Mouse (Mus musculus) embryo, embryonic 9.5 days (tissue): Measurements from ENCODE around the gene Pvr.

Source experiments
- DNase-seq: peaks from one replicate; pipeline ENCODE4 v3.0.0-alpha.2; 2017; ENCODE audit errors: extremely low spot score

Gene Pvr

GRCm38 (mm10) chr7:19920506-19921261 is at the start of gene Pvr:
Gene Pvr, minus strand, starts transcription at chr7:19921160.
- peak; percentile 80 for DNase-seq

DNA sequence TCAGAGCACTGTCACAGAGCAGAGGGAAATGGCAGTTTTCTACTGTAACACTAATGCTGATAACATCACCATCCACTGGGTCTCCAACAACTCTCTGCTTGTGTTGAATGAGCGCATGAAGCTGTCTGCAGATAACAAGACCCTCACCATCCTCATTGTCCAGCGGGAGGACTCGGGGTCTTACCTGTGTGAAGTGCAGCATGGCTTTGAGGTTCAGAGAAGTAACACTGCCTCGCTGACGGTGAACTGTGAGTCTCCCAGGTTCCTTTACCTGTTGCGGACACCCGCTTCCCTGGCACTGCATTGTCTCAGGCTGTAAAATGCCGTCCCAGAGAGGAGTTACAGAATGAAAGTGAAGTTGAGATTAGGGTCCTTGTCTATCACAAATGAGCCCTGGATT is 49.2 kb upstream of the Pvr start:
- no peak for DNase-seq

DNA sequence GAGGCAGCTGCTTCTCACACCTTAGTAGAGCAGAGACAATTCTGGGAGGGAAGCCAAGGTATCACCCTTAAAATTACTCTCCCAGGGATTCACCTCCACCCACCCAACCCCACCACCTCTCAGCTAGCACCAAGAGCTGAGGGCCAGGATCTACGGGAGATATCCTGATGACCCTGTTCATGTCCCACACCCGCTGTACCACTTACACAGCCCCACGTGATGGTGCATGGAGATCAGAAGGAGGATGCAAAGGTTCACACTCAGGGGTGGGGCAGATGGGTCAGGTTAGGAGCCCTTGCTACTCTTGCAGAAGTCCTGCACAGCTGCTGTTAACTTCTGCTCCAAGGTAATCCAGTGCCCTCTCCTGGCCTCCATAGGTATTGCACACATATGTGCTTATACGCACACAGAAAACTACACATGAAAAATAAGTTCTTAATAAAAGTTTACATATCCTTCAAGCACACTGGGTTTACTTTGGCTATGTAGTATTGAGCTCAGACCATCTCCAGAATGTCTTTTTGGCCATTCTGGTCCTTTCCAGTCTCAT is 48.7 kb upstream of the Pvr start:
- no peak for DNase-seq

DNA sequence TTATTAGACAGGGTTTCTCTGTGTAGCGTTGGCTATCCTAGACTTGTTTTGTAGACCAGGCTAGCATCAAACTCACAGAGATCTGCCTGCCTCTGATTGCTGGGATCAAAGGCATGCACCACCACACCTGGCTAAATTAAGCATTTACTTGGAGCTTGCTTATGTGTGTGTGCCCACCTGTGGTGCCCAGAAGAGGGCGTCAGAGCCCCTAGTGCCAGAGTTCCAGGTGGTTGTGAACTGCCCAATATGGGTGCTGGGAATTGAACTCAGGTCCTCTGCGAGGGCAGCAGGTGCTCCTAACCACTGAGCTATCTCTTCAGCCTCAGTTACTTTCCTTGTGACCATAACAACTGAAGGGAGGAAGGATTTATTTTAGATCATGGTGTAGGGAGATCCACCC is 48.1 kb upstream of the Pvr start:
- no peak for DNase-seq

- no peak for DNase-seq
These were observed 44.1 kb upstream of the Pvr start, which contains the start of gene Ceacam20 for GRCm38 (mm10) chr7:19964985-19965579. Gene Ceacam20, plus strand, starts transcription at chr7:19965412.

DNA sequence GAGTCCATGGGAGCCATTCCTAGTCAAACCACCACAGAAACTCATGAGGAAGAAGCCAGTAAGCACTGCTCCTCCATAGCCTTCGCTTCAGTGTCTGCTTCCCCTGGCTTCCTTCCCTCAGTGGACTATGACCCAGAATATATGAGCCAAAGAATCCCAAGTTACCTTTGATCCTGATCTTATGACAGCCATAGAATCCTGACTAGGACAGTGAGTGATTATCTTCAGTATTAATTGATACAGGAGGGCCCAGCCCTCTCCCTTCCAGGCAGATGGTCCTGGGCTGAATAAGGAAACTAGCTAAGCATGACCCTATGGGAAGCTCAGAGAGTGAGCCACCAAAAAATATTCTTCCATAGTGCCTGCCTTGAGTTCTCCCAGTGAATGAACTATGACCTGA is 41.5 kb upstream of the Pvr start:
- no peak for DNase-seq

DNA sequence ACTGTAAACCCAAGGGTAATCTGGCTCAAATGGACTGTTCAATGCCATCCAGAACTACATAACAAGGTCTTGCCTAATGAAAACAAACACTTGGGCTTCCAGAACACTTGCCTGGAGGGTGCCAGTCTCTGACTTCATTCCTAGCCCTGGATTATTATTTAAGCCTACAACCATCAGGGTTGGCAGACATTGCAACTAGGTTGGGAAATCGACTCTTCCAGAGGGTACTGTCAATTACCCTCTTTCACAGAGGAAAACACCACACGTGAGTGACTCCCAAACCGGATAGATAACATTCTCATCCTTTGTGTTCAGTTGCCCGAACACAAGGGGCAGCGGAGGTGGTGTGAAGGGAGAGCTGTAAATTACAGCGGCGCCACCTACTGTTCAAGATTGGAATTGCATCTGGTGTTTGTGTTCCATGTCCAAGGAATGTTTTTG is 35.4 kb upstream of the Pvr start:
- DNase-seq = peak; percentile 80

DNA sequence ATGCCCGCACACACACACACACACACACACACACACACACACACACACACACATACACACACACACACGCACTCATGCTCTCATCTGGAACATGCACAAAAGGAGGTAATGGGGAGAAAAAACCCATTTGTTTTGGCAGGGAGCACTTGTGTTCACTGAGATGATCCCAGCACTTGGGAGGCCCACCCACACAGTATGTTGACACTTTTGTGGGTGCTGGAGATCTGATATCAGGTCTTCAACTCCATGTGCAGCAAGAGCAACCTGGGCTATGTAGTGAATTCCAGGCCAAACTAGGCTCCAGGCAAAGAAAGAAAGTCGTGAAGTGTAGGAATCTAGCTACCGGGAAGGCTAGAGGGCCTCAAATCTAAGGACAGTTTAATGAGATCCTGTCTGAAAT is 34.9 kb upstream of the Pvr start:
- no peak for DNase-seq

- peak; percentile 42 for DNase-seq
These were observed 32.1 kb upstream of the Pvr start for GRCm38 (mm10) chr7:19953054-19953453.

- peak; percentile 31 for DNase-seq
These were observed 31.5 kb upstream of the Pvr start for GRCm38 (mm10) chr7:19952320-19952986.

DNA sequence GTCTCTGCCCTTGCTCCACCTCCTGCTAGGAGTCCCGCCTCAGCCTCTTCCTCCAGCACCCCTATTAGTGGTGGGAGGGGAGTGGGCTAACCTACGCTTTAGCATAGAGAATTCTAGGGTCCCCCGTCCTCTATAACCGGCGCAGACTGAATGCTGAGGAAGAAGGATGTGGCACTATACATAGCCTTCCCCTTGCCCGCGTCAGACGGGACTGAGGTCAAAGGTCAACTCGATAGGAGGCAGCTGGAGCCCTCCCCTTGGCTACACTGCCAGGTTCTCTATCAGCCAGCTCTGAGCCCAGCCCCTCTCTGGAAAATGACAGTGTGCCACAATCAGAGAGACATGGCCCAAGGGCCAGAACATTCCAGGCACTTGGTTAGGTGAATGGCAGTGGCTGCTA is 29.6 kb upstream of the Pvr start, which contains the start of gene Igsf23:
Igsf23 (minus strand) TSS at position 168 of the 400 bp plus-strand sequence.
- DNase-seq = no peak

DNA sequence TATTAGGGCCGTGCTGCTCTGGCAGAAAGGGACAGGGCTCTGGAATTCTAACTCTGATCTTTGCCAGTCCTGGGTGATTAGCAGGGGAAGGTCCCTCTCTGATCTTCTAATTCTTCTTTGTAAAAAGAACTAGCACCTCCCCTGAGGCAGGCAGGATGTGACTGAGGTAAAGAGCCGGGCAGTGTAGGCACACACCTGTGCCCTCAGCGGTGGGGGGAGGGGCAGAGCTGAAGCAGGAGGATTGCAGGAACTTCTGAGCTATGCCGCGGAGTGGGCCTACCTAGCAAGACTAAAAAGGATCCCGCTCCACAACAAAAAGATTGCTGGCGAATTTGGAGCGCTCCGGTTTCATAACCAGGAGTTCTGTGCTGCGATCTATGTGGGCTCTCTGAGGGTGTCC is 29.0 kb upstream of the Pvr start:
- DNase-seq = no peak

- no peak for DNase-seq
These were observed 28.0 kb upstream of the Pvr start for GRCm38 (mm10) chr7:19948956-19949355.

GRCm38 (mm10) chr7:19945821-19946515 is 25.0 kb upstream of the Pvr start:
- no peak for DNase-seq

DNA sequence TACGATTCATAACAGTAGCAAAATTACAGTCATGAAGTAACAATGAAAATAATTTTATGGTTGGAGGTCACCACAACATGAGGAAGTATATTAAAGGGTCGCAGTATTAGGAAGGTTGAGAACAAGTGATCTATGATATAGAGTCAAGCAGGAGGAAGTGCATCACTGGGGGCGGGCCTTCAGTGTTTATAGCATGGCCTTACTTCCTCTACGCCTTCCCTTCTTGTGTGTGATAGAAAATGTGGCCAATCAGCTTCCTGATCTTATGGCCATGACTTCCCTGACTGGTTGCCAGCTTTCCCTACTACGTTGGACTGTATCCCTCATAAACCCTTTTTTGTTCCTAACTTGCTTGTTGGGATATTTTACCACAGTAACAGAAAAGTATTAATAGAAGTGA is 24.2 kb upstream of the Pvr start:
- DNase-seq = no peak

DNA sequence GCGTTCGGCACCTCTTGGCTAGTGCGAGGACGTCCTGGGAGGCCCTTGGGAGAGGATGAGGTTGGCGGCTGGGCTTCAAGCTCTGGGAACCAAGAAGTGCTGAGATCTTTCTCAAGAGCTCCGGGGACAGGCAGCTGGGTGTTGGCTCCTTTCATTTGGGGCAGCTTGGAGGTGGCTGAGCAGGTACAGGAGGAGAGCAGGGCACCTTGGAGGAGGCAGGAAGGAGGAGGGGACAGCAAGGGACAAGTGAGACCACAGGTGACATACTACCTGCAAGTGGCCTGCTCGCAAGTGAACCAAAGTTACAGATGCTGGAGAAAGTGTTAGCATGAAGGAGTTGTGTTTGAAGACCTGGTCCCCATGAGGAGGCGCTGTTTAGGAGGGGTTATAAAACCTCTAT is 23.7 kb upstream of the Pvr start:
- DNase-seq = no peak

DNA sequence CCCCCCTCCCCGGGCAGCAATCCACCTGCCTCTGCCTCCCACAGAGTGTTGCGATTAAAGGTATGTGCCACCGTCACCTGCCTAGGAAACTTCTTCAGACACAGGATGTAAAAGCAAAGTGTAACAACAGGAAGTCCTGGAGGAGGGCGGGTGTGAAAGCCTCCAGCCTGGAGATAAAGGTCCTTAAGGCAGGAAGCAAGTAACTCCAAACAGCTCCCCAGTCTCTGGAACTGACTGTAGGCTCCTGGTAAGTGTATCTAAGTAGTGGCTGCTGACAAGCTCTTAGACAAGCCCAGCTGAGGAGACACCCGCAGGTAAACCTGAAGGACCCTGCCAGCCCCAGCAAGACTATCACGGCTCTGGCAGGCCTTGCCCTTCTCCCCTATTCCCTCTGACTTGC is 19.3 kb upstream of the Pvr start:
- DNase-seq = no peak

- DNase-seq = no peak
These were observed 18.7 kb upstream of the Pvr start for GRCm38 (mm10) chr7:19939555-19940235.

- no peak for DNase-seq
These were observed 16.4 kb upstream of the Pvr start for GRCm38 (mm10) chr7:19937229-19937821.

- DNase-seq = no peak
These were observed 15.0 kb upstream of the Pvr start for GRCm38 (mm10) chr7:19935961-19936360.

- no peak for DNase-seq
These were observed 14.3 kb upstream of the Pvr start for GRCm38 (mm10) chr7:19935171-19935751.
